Mouse (Mus musculus): ENCODE measurements around the gene H2-Aa. TPM values are rescaled to one million over a fixed set of nuclear protein-coding genes. Genes with fewer than 3 reads are reported as not detected.
"Not testable (repeated sequence)": the region's sequence is repeated elsewhere in the genome, so short reads cannot be mapped to it uniquely, and the experiment has no call there.

Gene H2-Aa
- polyA plus RNA-seq, 1 experiment: 143 TPM

- WGBS: 73% methylated on average over 9 of the region's 9 CpGs
- Histone ChIP-seq H3K4me1 (ENCODE audit: control insufficient read depth, insufficient read depth, low read length) (peaks cover 1% of the 10 kb centered on the region; the same call in 1 of the 2 replicates), H3K4me3 (replicated peaks; ENCODE audit: control insufficient read depth, low read depth, low read length) (no peak overlapping the region), H3K27ac (ENCODE audit: control insufficient read depth, insufficient read depth, low read depth, low read length, poor library complexity) (no peak overlapping the region)
- TF ChIP-seq POLR2A (IDR thresholded peaks at IDR 0.05; ENCODE audit: borderline replicate concordance, control insufficient read depth, low read depth, low read length) (no peak), CTCF (IDR thresholded peaks at IDR 0.05; ENCODE audit: control insufficient read depth, insufficient read depth, low read length) (no peak)
Observed at GRCm38 (mm10) chr17:34314286-34314685, 26.7 kb upstream of the H2-Aa start.

GRCm38 (mm10) chr17:34313393-34313792, 25.8 kb upstream of the H2-Aa start:
- Histone ChIP-seq H3K4me3 (replicated peaks; ENCODE audit: control insufficient read depth, low read depth, low read length) (no peak overlapping the region), H3K27ac (ENCODE audit: control insufficient read depth, insufficient read depth, low read depth, low read length, poor library complexity) (no peak overlapping the region), H3K4me1 (ENCODE audit: control insufficient read depth, insufficient read depth, low read length) (peaks cover 1% of the 10 kb centered on the region; the same call in 1 of the 2 replicates)
- TF ChIP-seq CTCF (IDR thresholded peaks at IDR 0.05; ENCODE audit: control insufficient read depth, insufficient read depth, low read length) (peak; percentile 93), POLR2A (IDR thresholded peaks at IDR 0.05; ENCODE audit: borderline replicate concordance, control insufficient read depth, low read depth, low read length) (no peak)
- WGBS: 32% methylated on average over 3 of the region's 3 CpGs

GRCm38 (mm10) chr17:34312185-34312584, 24.6 kb upstream of the H2-Aa start:
- Histone ChIP-seq H3K27ac (ENCODE audit: control insufficient read depth, insufficient read depth, low read depth, low read length, poor library complexity) (no peak overlapping the region), H3K4me3 (replicated peaks; ENCODE audit: control insufficient read depth, low read depth, low read length) (no peak overlapping the region), H3K4me1 (ENCODE audit: control insufficient read depth, insufficient read depth, low read length) (peaks cover 1% of the 10 kb centered on the region; the same call in 1 of the 2 replicates)
- TF ChIP-seq CTCF (IDR thresholded peaks at IDR 0.05; ENCODE audit: control insufficient read depth, insufficient read depth, low read length) (no peak), POLR2A (IDR thresholded peaks at IDR 0.05; ENCODE audit: borderline replicate concordance, control insufficient read depth, low read depth, low read length) (no peak)
- WGBS: 68% methylated on average over 1 of the region's 1 CpGs

- H3K4me1 ChIP-seq (ENCODE audit: control insufficient read depth, insufficient read depth, low read length); H3K27ac ChIP-seq (ENCODE audit: control insufficient read depth, insufficient read depth, low read depth, low read length, poor library complexity); H3K4me3 ChIP-seq (replicated peaks; ENCODE audit: control insufficient read depth, low read depth, low read length): not testable (repeated sequence)
- WGBS: 78% methylated on average over 3 of the region's 3 CpGs
Observed at GRCm38 (mm10) chr17:34310526-34310925, 22.9 kb upstream of the H2-Aa start.

- TF ChIP-seq POLR2A (IDR thresholded peaks at IDR 0.05; ENCODE audit: borderline replicate concordance, control insufficient read depth, low read depth, low read length) (peak; percentile 49; the same call in 1 of the 2 replicates), CTCF (IDR thresholded peaks at IDR 0.05; ENCODE audit: control insufficient read depth, insufficient read depth, low read length) (no peak)
- H3K4me1 ChIP-seq (ENCODE audit: control insufficient read depth, insufficient read depth, low read length): peaks cover 1% of the 10 kb centered on the region; the same call in 1 of the 2 replicates
- 46% methylated on average over 38 of the region's 38 CpGs for WGBS
- H3K4me3 ChIP-seq (replicated peaks; ENCODE audit: control insufficient read depth, low read depth, low read length): peak overlapping the region; percentile 64
- no peak overlapping the region for H3K27ac ChIP-seq (ENCODE audit: control insufficient read depth, insufficient read depth, low read depth, low read length, poor library complexity)
Observed at GRCm38 (mm10) chr17:34309683-34310385, 22.2 kb upstream of the H2-Aa start.

GRCm38 (mm10) chr17:34309225-34309624, 21.6 kb upstream of the H2-Aa start:
- Histone ChIP-seq H3K27ac (ENCODE audit: control insufficient read depth, insufficient read depth, low read depth, low read length, poor library complexity) (no peak overlapping the region), H3K4me3 (replicated peaks; ENCODE audit: control insufficient read depth, low read depth, low read length) (peak overlapping the region; percentile 64), H3K4me1 (ENCODE audit: control insufficient read depth, insufficient read depth, low read length) (no peaks in the 10 kb centered on the region; the same call in 1 of the 2 replicates)
- 46% methylated on average over 10 of the region's 10 CpGs for WGBS
- TF ChIP-seq POLR2A (IDR thresholded peaks at IDR 0.05; ENCODE audit: borderline replicate concordance, control insufficient read depth, low read depth, low read length) (no peak), CTCF (IDR thresholded peaks at IDR 0.05; ENCODE audit: control insufficient read depth, insufficient read depth, low read length) (no peak)

- TF ChIP-seq CTCF (IDR thresholded peaks at IDR 0.05; ENCODE audit: control insufficient read depth, insufficient read depth, low read length): no peak
- no peak for TF ChIP-seq POLR2A (IDR thresholded peaks at IDR 0.05; ENCODE audit: borderline replicate concordance, control insufficient read depth, low read depth, low read length)
- Histone ChIP-seq H3K4me3 (replicated peaks; ENCODE audit: control insufficient read depth, low read depth, low read length) (peak overlapping the region; percentile 38), H3K27ac (ENCODE audit: control insufficient read depth, insufficient read depth, low read depth, low read length, poor library complexity) (no peak overlapping the region), H3K4me1 (ENCODE audit: control insufficient read depth, insufficient read depth, low read length) (no peaks in the 10 kb centered on the region; the same call in 1 of the 2 replicates)
- WGBS: 67% methylated on average over 4 of the region's 4 CpGs
Observed at GRCm38 (mm10) chr17:34308161-34308560, 20.5 kb upstream of the H2-Aa start.

GRCm38 (mm10) chr17:34307216-34307615, 19.6 kb upstream of the H2-Aa start:
- Histone ChIP-seq H3K4me3 (replicated peaks; ENCODE audit: control insufficient read depth, low read depth, low read length) (peak overlapping the region; percentile 37), H3K4me1 (ENCODE audit: control insufficient read depth, insufficient read depth, low read length) (no peaks in the 10 kb centered on the region; the same call in 1 of the 2 replicates), H3K27ac (ENCODE audit: control insufficient read depth, insufficient read depth, low read depth, low read length, poor library complexity) (no peak overlapping the region)
- TF ChIP-seq POLR2A (IDR thresholded peaks at IDR 0.05; ENCODE audit: borderline replicate concordance, control insufficient read depth, low read depth, low read length) (no peak), CTCF (IDR thresholded peaks at IDR 0.05; ENCODE audit: control insufficient read depth, insufficient read depth, low read length) (no peak)
